Mouse (Mus musculus): ENCODE results near the gene Dph6. TPM values are rescaled to one million over a fixed set of nuclear protein-coding genes. Genes with fewer than 3 reads are reported as not detected.

Gene Dph6
- total and polyA plus RNA-seq, 3 experiments, result 11.1 to 55.4 (median 20.8) TPM

- Histone ChIP-seq H3K79me2 (ENCODE audit: control insufficient read depth, insufficient read depth, low read length, poor library complexity) (no peaks in the 10 kb centered on the region), H3K27ac (ENCODE audit: control insufficient read depth, low read depth, low read length) (no peak overlapping the region), H3K36me3 (ENCODE audit: control insufficient read depth in 1 of 2, insufficient read depth in 2 of 2, low read length in 2 of 2) (no peaks in the 10 kb centered on the region), H3K9ac (ENCODE audit: control insufficient read depth, low read depth, low read length, poor library complexity, severe bottlenecking) (no peak overlapping the region), H3K9me3 (replicated peaks; ENCODE audit: insufficient read depth, low read length) (no peaks in the 10 kb centered on the region), H3K4me1 (ENCODE audit: control insufficient read depth in 1 of 2, insufficient read depth in 2 of 2, low read length in 2 of 2) (no peaks in the 10 kb centered on the region), H3K4me3 (ENCODE audit: control insufficient read depth in 1 of 2, insufficient read depth in 1 of 2, low read depth in 2 of 2, low read length in 2 of 2) (no peak overlapping the region), H3K27me3 (ENCODE audit: control insufficient read depth in 1 of 2, insufficient read depth in 2 of 2, low read length in 2 of 2) (no peaks in the 10 kb centered on the region)
- peak; percentile 9 for DNase-seq (ENCODE audit: low read depth, low spot score)
- TF ChIP-seq ETS1 (IDR thresholded peaks at IDR 0.05; ENCODE audit: low read depth, low read length), result no peak
- no peak for TF ChIP-seq ZKSCAN1 (IDR thresholded peaks at IDR 0.05; ENCODE audit: low read depth, low read length)
- no peak for TF ChIP-seq TCF12 (IDR thresholded peaks at IDR 0.05; ENCODE audit: low read depth, low read length)
- no peak for TF ChIP-seq USF2 (IDR thresholded peaks at IDR 0.05; ENCODE audit: borderline replicate concordance in 1 of 2, insufficient read depth in 1 of 2, low read depth in 1 of 2, low read length in 2 of 2)
- TF ChIP-seq EP300 (IDR thresholded peaks at IDR 0.05; ENCODE audit: low read depth in 1 of 2, low read length in 2 of 2), result no peak
- TF ChIP-seq E2F4 (IDR thresholded peaks at IDR 0.05; ENCODE audit: borderline replicate concordance, low read depth, low read length), result no peak
Measured at GRCm38 (mm10) chr2:114599793-114600192, 55.0 kb downstream of the Dph6 start.

GRCm38 (mm10) chr2:114593393-114593792 lies 61.4 kb downstream of the Dph6 start:
- no peak for TF ChIP-seq E2F4 (IDR thresholded peaks at IDR 0.05; ENCODE audit: borderline replicate concordance, low read depth, low read length)
- no peak for TF ChIP-seq GABPA (IDR thresholded peaks at IDR 0.05; ENCODE audit: low read depth, low read length)
- TF ChIP-seq CHD2 (IDR thresholded peaks at IDR 0.05; ENCODE audit: low read length), result no peak
- no peak for TF ChIP-seq HCFC1 (IDR thresholded peaks at IDR 0.05; ENCODE audit: low read depth, low read length)
- TF ChIP-seq CHD1 (IDR thresholded peaks at IDR 0.05; ENCODE audit: low read depth, low read length), result no peak
- no peak for TF ChIP-seq SIN3A (IDR thresholded peaks at IDR 0.05; ENCODE audit: low read length)
- no peak for TF ChIP-seq USF1 (IDR thresholded peaks at IDR 0.05; ENCODE audit: low read depth, low read length)
- no peak for TF ChIP-seq POLR2AphosphoS2 (IDR thresholded peaks at IDR 0.05; ENCODE audit: low read length)
- TF ChIP-seq POLR2A (IDR thresholded peaks at IDR 0.05; ENCODE audit: control insufficient read depth in 1 of 2, insufficient read depth in 1 of 2, low read depth in 1 of 2, low read length in 2 of 2, poor library complexity in 1 of 2), result no peak
- TF ChIP-seq GATA1 (IDR thresholded peaks at IDR 0.05; ENCODE audit: low read depth, low read length), result no peak

GRCm38 (mm10) chr2:114580714-114581113 lies 74.0 kb downstream of the Dph6 start:
- no peaks in the 10 kb centered on the region; a peak in 1 of 4 replicates for H3K4me1 ChIP-seq (ENCODE audit: control insufficient read depth in 1 of 2, insufficient read depth in 2 of 2, low read length in 2 of 2)
- H3K36me3 ChIP-seq (ENCODE audit: control insufficient read depth in 1 of 2, insufficient read depth in 2 of 2, low read length in 2 of 2), result no peaks in the 10 kb centered on the region
- TF ChIP-seq E2F4 (IDR thresholded peaks at IDR 0.05; ENCODE audit: borderline replicate concordance, low read depth, low read length), result no peak
- TF ChIP-seq ETS1 (IDR thresholded peaks at IDR 0.05; ENCODE audit: low read depth, low read length), result no peak
- no peak for TF ChIP-seq RAD21 (IDR thresholded peaks at IDR 0.05; ENCODE audit: low read depth, low read length)
- TF ChIP-seq MAFK (IDR thresholded peaks at IDR 0.05; ENCODE audit: borderline replicate concordance, low read depth, low read length), result no peak
- no peak for TF ChIP-seq USF1 (IDR thresholded peaks at IDR 0.05; ENCODE audit: low read depth, low read length)
- TF ChIP-seq POLR2A (IDR thresholded peaks at IDR 0.05; ENCODE audit: control insufficient read depth in 1 of 2, insufficient read depth in 1 of 2, low read depth in 1 of 2, low read length in 2 of 2, poor library complexity in 1 of 2), result no peak
- TF ChIP-seq EP300 (IDR thresholded peaks at IDR 0.05; ENCODE audit: low read depth in 1 of 2, low read length in 2 of 2), result 0 out of 4 replicates have a peak, but pooled peaks of 1 of the 2 experiments have one; percentile 14
- TF ChIP-seq CHD1 (IDR thresholded peaks at IDR 0.05; ENCODE audit: low read depth, low read length), result no peak
- 0 out of 2 replicates have a peak, but pooled peaks have one; percentile 10 for TF ChIP-seq GATA1 (IDR thresholded peaks at IDR 0.05; ENCODE audit: low read depth, low read length)
- H3K4me3 ChIP-seq (ENCODE audit: control insufficient read depth in 1 of 2, insufficient read depth in 1 of 2, low read depth in 2 of 2, low read length in 2 of 2), result no peak overlapping the region
- no peaks in the 10 kb centered on the region for H3K79me2 ChIP-seq (ENCODE audit: control insufficient read depth, insufficient read depth, low read length, poor library complexity)
- DNase-seq (ENCODE audit: low read depth, low spot score), result no peak
- H3K27ac ChIP-seq (ENCODE audit: control insufficient read depth, low read depth, low read length), result no peak overlapping the region
- no peak overlapping the region for H3K9ac ChIP-seq (ENCODE audit: control insufficient read depth, low read depth, low read length, poor library complexity, severe bottlenecking)
- no peaks in the 10 kb centered on the region for H3K9me3 ChIP-seq (replicated peaks; ENCODE audit: insufficient read depth, low read length)
- H3K27me3 ChIP-seq (ENCODE audit: control insufficient read depth in 1 of 2, insufficient read depth in 2 of 2, low read length in 2 of 2), result no peaks in the 10 kb centered on the region

More at GRCm38 (mm10) chr2:114593393-114593792, 61.4 kb downstream of the Dph6 start:
- Histone ChIP-seq H3K36me3 (ENCODE audit: control insufficient read depth in 1 of 2, insufficient read depth in 2 of 2, low read length in 2 of 2) (no peaks in the 10 kb centered on the region), H3K9ac (ENCODE audit: control insufficient read depth, low read depth, low read length, poor library complexity, severe bottlenecking) (no peak overlapping the region), H3K79me2 (ENCODE audit: control insufficient read depth, insufficient read depth, low read length, poor library complexity) (no peaks in the 10 kb centered on the region), H3K9me3 (replicated peaks; ENCODE audit: insufficient read depth, low read length) (no peaks in the 10 kb centered on the region), H3K27me3 (ENCODE audit: control insufficient read depth in 1 of 2, insufficient read depth in 2 of 2, low read length in 2 of 2) (no peaks in the 10 kb centered on the region), H3K4me1 (ENCODE audit: control insufficient read depth in 1 of 2, insufficient read depth in 2 of 2, low read length in 2 of 2) (no peaks in the 10 kb centered on the region), H3K27ac (ENCODE audit: control insufficient read depth, low read depth, low read length) (no peak overlapping the region), H3K4me3 (ENCODE audit: control insufficient read depth in 1 of 2, insufficient read depth in 1 of 2, low read depth in 2 of 2, low read length in 2 of 2) (no peak overlapping the region)
- no peak for DNase-seq (ENCODE audit: low read depth, low spot score)
